Mouse (Mus musculus) embryonic facial prominence, embryonic 11.5 days (tissue): ENCODE measurements at regions not wholly inside any gene's neighbourhood (a gene's known extent, or its start where the extent isn't known, plus 50 kb on each side); places are given as distances from the start of the nearest gene placed in this dataset.
"Not testable (repeated sequence)": the region's sequence is repeated elsewhere in the genome, so short reads cannot be mapped to it uniquely, and the experiment has no call there.

Experiments used
- ATAC-seq: fragments of 200-750 bp; cut with Nextera tagmentation; replicated peaks from 2 replicates; pipeline ENCODE4 v1.8.0; 2017; ENCODE audit warnings: low read depth; ENCODE audit not compliant: insufficient number of reproducible peaks, low FRiP score, low TSS enrichment
- DNase-seq: peaks from one replicate; pipeline ENCODE4 v3.0.0-alpha.2; 2015; ENCODE audit warnings: low spot score
- H3K27ac ChIP-seq: fragments of 300-500 bp; sonication (generic); replicated peaks from 2 replicates; pipeline ENCODE4 v1.5.1; 2014; ENCODE audit warnings: mild to moderate bottlenecking, low read depth, low read length, control low read depth
- H3K27me3 ChIP-seq: fragments of 300-500 bp; sonication (generic); 2 replicates; pipeline ENCODE4 v1.6.1; 2014; ENCODE audit warnings: mild to moderate bottlenecking, low read length, moderate library complexity, mixed read lengths; ENCODE audit not compliant: control insufficient read depth, insufficient read depth
- H3K36me3 ChIP-seq: fragments of 300-500 bp; sonication (generic); replicated peaks from 2 replicates; pipeline ENCODE4 v1.6.1; 2014; ENCODE audit warnings: low read depth, mild to moderate bottlenecking, low read length, moderate library complexity, mixed read lengths; ENCODE audit not compliant: control insufficient read depth, insufficient read depth
- H3K4me1 ChIP-seq: fragments of 300-500 bp; sonication (generic); 2 replicates; pipeline ENCODE4 v1.6.1; 2014; ENCODE audit warnings: low read length, mixed read lengths; ENCODE audit not compliant: control insufficient read depth, insufficient read depth
- H3K4me2 ChIP-seq: fragments of 300-500 bp; sonication (generic); 2 replicates; pipeline ENCODE4 v1.6.1; 2014; ENCODE audit warnings: low read depth, mild to moderate bottlenecking, control low read depth, low read length, moderate library complexity
- H3K4me3 ChIP-seq: fragments of 300-500 bp; sonication (generic); 2 replicates; pipeline ENCODE4 v1.5.1; 2014; ENCODE audit warnings: low read depth, low read length, control low read depth
- H3K9ac ChIP-seq: fragments of 300-500 bp; sonication (generic); replicated peaks from 2 replicates; pipeline ENCODE4 v1.6.1; 2014; ENCODE audit warnings: mild to moderate bottlenecking, control low read depth, low read length
- H3K9me3 ChIP-seq: fragments of 300-500 bp; sonication (generic); replicated peaks from 2 replicates; pipeline ENCODE4 v1.6.1; 2016; ENCODE audit warnings: mild to moderate bottlenecking, low read length, inconsistent platforms, mixed read lengths; ENCODE audit not compliant: control insufficient read depth
- WGBS: fragments of 180-500 bp; shearing (Covaris S2); extraction: QIAGEN DNeasy Blood & Tissue Kit; methylation state at CpG from one replicate; pipeline ENCODE4 v1.1.7; 2014; 5-methylcytosine and 5-hydroxymethylcytosine counted together

- ATAC-seq, H3K36me3 ChIP-seq: not testable (repeated sequence)
- 84% methylated on average over 6 of the region's 6 CpGs for WGBS
These were observed 221.3 kb downstream of the Sgo2b start for GRCm38 (mm10) chr8:63730741-63731140.

More at GRCm38 (mm10) chr8:63730741-63731140, 221.3 kb downstream of the Sgo2b start:
- not testable (repeated sequence) for H3K4me1 ChIP-seq, H3K4me3 ChIP-seq, H3K4me2 ChIP-seq, H3K9me3 ChIP-seq, DNase-seq, H3K27ac ChIP-seq, H3K9ac ChIP-seq, H3K27me3 ChIP-seq
